Mouse (Mus musculus) spleen, postnatal 14 days (tissue): ENCODE results near the gene Acnat1.
"Not testable (repeated sequence)": the region's sequence is repeated elsewhere in the genome, so short reads cannot be mapped to it uniquely, and the experiment has no call there.

Experiments used
- DNase-seq, 2 experiments: peaks; one replicate each; pipeline ENCODE4 v3.0.0; 2021 to 2022; ENCODE audit warnings: low spot score in 2 of 2

Acnat1 gene

DNA sequence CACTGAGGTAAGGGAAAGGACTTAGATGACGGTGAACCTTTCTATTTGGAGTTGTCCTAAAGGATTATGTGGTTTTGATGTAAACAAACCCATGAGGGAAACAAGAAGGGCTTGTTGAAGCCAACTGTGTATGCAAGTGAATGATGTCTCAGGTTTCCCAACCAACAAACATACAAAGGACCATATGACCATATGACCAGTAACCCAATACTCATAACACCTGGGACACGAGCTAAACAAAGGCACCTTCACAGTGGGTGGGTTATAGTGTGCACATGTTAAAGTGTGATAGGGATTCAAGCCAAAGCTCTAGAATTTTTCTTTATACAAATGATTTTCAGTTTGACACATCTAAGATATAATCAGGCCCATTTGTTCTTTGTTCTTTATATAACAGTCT, 17.5 kb downstream of the Acnat1 start:
- no peak for DNase-seq

- no peak for DNase-seq
These were observed 21.7 kb downstream of the Acnat1 start for GRCm38 (mm10) chr4:49451848-49452551.

DNA sequence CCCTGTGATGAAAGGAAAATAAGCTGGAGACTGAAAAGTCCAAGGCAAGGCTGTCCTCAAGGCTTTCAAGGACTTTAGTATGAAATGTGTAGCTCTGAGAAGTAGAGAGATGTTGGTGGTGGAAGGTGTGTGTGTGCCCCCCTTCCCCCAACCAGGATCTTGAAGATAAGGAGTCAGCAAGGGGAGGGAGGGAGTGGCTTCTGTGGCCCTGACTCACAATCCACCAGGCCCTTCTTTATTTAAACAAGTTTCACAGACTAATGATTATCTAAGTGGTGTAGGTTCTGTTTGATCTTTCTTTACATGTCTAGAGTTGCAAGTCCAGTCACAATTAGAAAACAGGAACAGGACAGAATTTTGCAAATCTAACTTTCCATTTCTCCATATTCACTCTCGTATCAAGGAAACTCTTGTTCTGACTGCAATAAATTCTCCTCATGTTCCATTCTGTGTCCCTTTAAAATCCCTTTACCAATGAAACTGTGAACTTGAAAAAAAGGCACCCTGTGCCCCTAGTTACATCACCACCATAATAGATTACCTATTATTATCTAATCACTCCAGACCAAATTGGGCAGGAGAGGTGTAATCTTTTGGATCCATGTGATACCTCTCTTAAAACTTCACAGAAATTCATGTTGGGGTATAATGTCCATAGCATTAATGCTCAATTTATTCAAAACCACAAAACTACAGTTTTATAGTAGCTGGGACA, 22.4 kb downstream of the Acnat1 start:
- DNase-seq, result not testable (repeated sequence)

GRCm38 (mm10) chr4:49436968-49437367, 36.7 kb downstream of the Acnat1 start:
- not testable (repeated sequence) for DNase-seq

GRCm38 (mm10) chr4:49410151-49410550, 63.6 kb downstream of the Acnat1 start:
- not testable (repeated sequence) for DNase-seq

DNA sequence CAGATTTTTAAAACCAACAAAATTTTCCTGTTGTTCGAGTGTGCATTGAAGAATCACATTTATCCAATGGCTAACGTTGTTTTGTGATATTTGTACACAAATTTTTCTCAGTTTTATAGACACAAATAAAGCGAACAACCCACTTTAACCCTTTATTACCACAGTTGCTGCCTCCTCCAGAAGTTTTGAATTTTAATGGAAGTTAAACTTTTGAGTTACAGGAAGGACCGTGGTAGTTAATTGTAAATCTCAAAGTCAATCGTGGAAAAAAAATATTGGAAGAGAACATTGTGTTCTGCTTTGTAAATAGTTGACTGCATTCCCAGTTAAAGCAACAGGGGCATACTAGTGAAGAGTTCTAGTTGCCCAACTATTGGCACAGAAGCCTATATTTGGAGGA, 65.8 kb downstream of the Acnat1 start, which contains the start of gene Acnat2:
Acnat2 (minus strand) TSS at position 195 of the 400 bp plus-strand sequence.
- DNase-seq, result not testable (repeated sequence)
